Mouse (Mus musculus) heart, postnatal 14 days (tissue): ENCODE results near the gene Fkbp5. TPM values are rescaled to one million over a fixed set of nuclear protein-coding genes. Genes with fewer than 3 reads are reported as not detected.
A peak's percentile ranks its signal among the peaks of the same experiment; 100 is the strongest.

ENCODE experiments used
- DNase-seq, 2 experiments: peaks; one replicate each; pipeline ENCODE4 v3.0.0; 2021 to 2022
- intact Hi-C: fragments of 180-260 bp; cut with DNase I; formaldehyde crosslinking; loops from one replicate; pipeline ENCODE4 v1.15.1; 2025
- total RNA-seq, 2 experiments: library from RNA; stranded (reverse); gene quantifications; 2 replicates each; pipeline ENCODE4 v1.2.3; 2021

Fkbp5 gene
- total RNA-seq, 2 experiments from 2014 or later: 36.9 to 41.0 TPM

GRCm38 (mm10) chr17:28524831-28525430, 7.6 kb upstream of the Fkbp5 start:
- intact Hi-C loops: loop anchor here (5.0 kb wide), 1 partner anchor 198 kb away; the partner anchor contains the start of gene Rpl10a
- DNase-seq: no peak

GRCm38 (mm10) chr17:28524009-28524695, 6.8 kb upstream of the Fkbp5 start:
- intact Hi-C loops: loop anchor here (5.0 kb wide), 1 partner anchor 197 kb away; the partner anchor contains the start of gene Rpl10a
- DNase-seq: no peak

- intact Hi-C loops: loop anchor here (2.0 to 5.0 kb wide), 2 partner anchors 39 to 196 kb away; partner anchors contain the start of gene Rpl10a
- DNase-seq: no peak
These were observed 6.2 kb upstream of the Fkbp5 start for GRCm38 (mm10) chr17:28523355-28524008.

GRCm38 (mm10) chr17:28522623-28523354, 5.5 kb upstream of the Fkbp5 start:
- intact Hi-C loops: loop anchor here (2.0 to 5.0 kb wide), 2 partner anchors 38 to 195 kb away; partner anchors contain the start of gene Rpl10a
- DNase-seq: peak; percentile 91 to 98

GRCm38 (mm10) chr17:28521920-28522319, 4.6 kb upstream of the Fkbp5 start:
- intact Hi-C loops: loop anchor here (2.0 to 5.0 kb wide), 2 partner anchors 37 to 195 kb away; partner anchors contain the start of gene Rpl10a
- no peak for DNase-seq

- DNase-seq: no peak
- intact Hi-C loops: loop anchor here (5.0 kb wide), 1 partner anchor 194 kb away; the partner anchor contains the start of gene Rpl10a
These were observed 3.9 kb upstream of the Fkbp5 start for GRCm38 (mm10) chr17:28521071-28521726.

- DNase-seq: no peak
- intact Hi-C loops: loop anchor here (5.0 kb wide), 1 partner anchor 193 kb away; the partner anchor contains the start of gene Rpl10a
These were observed 3.2 kb upstream of the Fkbp5 start for GRCm38 (mm10) chr17:28520561-28520960.

- no peak for DNase-seq
- intact Hi-C loops: loop anchor here (5.0 kb wide), 1 partner anchor 193 kb away; the partner anchor contains the start of gene Rpl10a
These were observed 2.5 kb upstream of the Fkbp5 start for GRCm38 (mm10) chr17:28519827-28520226.

GRCm38 (mm10) chr17:28518615-28519071, 1.3 kb upstream of the Fkbp5 start:
- DNase-seq: peak; percentile 40 to 50
- intact Hi-C loops: no loop called here

- peak; percentile 95 to 99 for DNase-seq
- intact Hi-C loops: no loop called here
These were observed 758 bp upstream of the Fkbp5 start for GRCm38 (mm10) chr17:28517956-28518614.

- DNase-seq: no peak
- intact Hi-C loops: no loop called here
These were observed 446 bp downstream of the Fkbp5 start for GRCm38 (mm10) chr17:28516881-28517280.

GRCm38 (mm10) chr17:28515431-28516341, 1.6 kb downstream of the Fkbp5 start:
- intact Hi-C loops: no loop called here
- peak; percentile 20 to 60 for DNase-seq

- intact Hi-C loops: no loop called here
- DNase-seq: no peak
These were observed 2.8 kb downstream of the Fkbp5 start for GRCm38 (mm10) chr17:28514555-28514954.

GRCm38 (mm10) chr17:28513844-28514243, 3.5 kb downstream of the Fkbp5 start:
- intact Hi-C loops: no loop called here
- peak; percentile 22 to 51 for DNase-seq

GRCm38 (mm10) chr17:28513337-28513736, 4.0 kb downstream of the Fkbp5 start:
- no peak for DNase-seq
- intact Hi-C loops: no loop called here

GRCm38 (mm10) chr17:28512696-28513095, 4.6 kb downstream of the Fkbp5 start:
- intact Hi-C loops: no loop called here
- peak; percentile 56 to 78 for DNase-seq

- no peak for DNase-seq
- intact Hi-C loops: no loop called here
These were observed 5.4 kb downstream of the Fkbp5 start for GRCm38 (mm10) chr17:28511616-28512541.
